Mouse (Mus musculus): ENCODE measurements around the gene Fam83d.
"Not testable (repeated sequence)": the region's sequence is repeated elsewhere in the genome, so short reads cannot be mapped to it uniquely, and the experiment has no call there.

The Fam83d gene

GRCm38 (mm10) chr2:158767742-158768339 is at the start of gene Fam83d:
Gene Fam83d (plus strand): TSS chr2:158768093.
- DNase-seq (ENCODE audit: low spot score in 2 of 2): peak; percentile 95 to 97

GRCm38 (mm10) chr2:158718816-158719549 is 48.9 kb upstream of the Fam83d start:
- DNase-seq (ENCODE audit: low spot score in 2 of 2): no peak

- DNase-seq (ENCODE audit: low spot score in 2 of 2): no peak
Observed at GRCm38 (mm10) chr2:158720715-158721370, 47.0 kb upstream of the Fam83d start.

- DNase-seq (ENCODE audit: low spot score in 2 of 2): no peak
Observed at GRCm38 (mm10) chr2:158721481-158721880, 46.4 kb upstream of the Fam83d start.

- DNase-seq (ENCODE audit: low spot score in 2 of 2): no peak
Observed at GRCm38 (mm10) chr2:158722135-158722534, 45.8 kb upstream of the Fam83d start.

- no peak for DNase-seq (ENCODE audit: low spot score in 2 of 2)
Observed at GRCm38 (mm10) chr2:158722991-158723551, 44.8 kb upstream of the Fam83d start.

GRCm38 (mm10) chr2:158723806-158724205 is 44.1 kb upstream of the Fam83d start:
- no peak for DNase-seq (ENCODE audit: low spot score in 2 of 2)

- no peak for DNase-seq (ENCODE audit: low spot score in 2 of 2)
Observed at GRCm38 (mm10) chr2:158726252-158726651, 41.6 kb upstream of the Fam83d start.

- no peak for DNase-seq (ENCODE audit: low spot score in 2 of 2)
Observed at GRCm38 (mm10) chr2:158728061-158728815, 39.7 kb upstream of the Fam83d start.

- no peak for DNase-seq (ENCODE audit: low spot score in 2 of 2)
Observed at GRCm38 (mm10) chr2:158730896-158731295, 37.0 kb upstream of the Fam83d start.

- DNase-seq (ENCODE audit: low spot score in 2 of 2): no peak
Observed at GRCm38 (mm10) chr2:158732521-158732920, 35.4 kb upstream of the Fam83d start.

GRCm38 (mm10) chr2:158733136-158733535 is 34.8 kb upstream of the Fam83d start:
- DNase-seq (ENCODE audit: low spot score in 2 of 2): no peak

- no peak for DNase-seq (ENCODE audit: low spot score in 2 of 2)
Observed at GRCm38 (mm10) chr2:158733914-158734313, 34.0 kb upstream of the Fam83d start.

GRCm38 (mm10) chr2:158734500-158735152 is 33.3 kb upstream of the Fam83d start:
- DNase-seq (ENCODE audit: low spot score in 2 of 2): no peak

GRCm38 (mm10) chr2:158735340-158735739 is 32.6 kb upstream of the Fam83d start:
- no peak for DNase-seq (ENCODE audit: low spot score in 2 of 2)

- DNase-seq (ENCODE audit: low spot score in 2 of 2): not testable (repeated sequence)
Observed at GRCm38 (mm10) chr2:158736247-158736646, 31.6 kb upstream of the Fam83d start.

GRCm38 (mm10) chr2:158738591-158738990 is 29.3 kb upstream of the Fam83d start:
- no peak for DNase-seq (ENCODE audit: low spot score in 2 of 2)

GRCm38 (mm10) chr2:158739113-158739512 is 28.8 kb upstream of the Fam83d start:
- no peak for DNase-seq (ENCODE audit: low spot score in 2 of 2)

- DNase-seq (ENCODE audit: low spot score in 2 of 2): no peak
Observed at GRCm38 (mm10) chr2:158741011-158741501, 26.8 kb upstream of the Fam83d start.

GRCm38 (mm10) chr2:158742431-158742830 is 25.5 kb upstream of the Fam83d start:
- DNase-seq (ENCODE audit: low spot score in 2 of 2): no peak

GRCm38 (mm10) chr2:158743518-158744141 is 24.3 kb upstream of the Fam83d start:
- no peak for DNase-seq (ENCODE audit: low spot score in 2 of 2)
